Mouse (Mus musculus) G1E (cell line): ENCODE results near the gene Syne3. TPM values are rescaled to one million over a fixed set of nuclear protein-coding genes. Genes with fewer than 3 reads are reported as not detected.

Experiments
- ATAC-seq: 2 replicates; pipeline ENCODE4 v1.8.0; 2016; ENCODE audit warnings: mild to moderate bottlenecking; ENCODE audit not compliant: insufficient number of reproducible peaks, poor library complexity, low FRiP score, severe bottlenecking; ENCODE audit errors: extremely low read depth
- DNase-seq: peaks from one replicate; pipeline ENCODE4 v3.0.0; 2012; ENCODE audit warnings: low spot score
- H3K27me3 ChIP-seq: 2 replicates; pipeline ENCODE4 v1.6.1; 2012; ENCODE audit warnings: mild to moderate bottlenecking, low read length, inconsistent platforms; ENCODE audit not compliant: insufficient read depth
- H3K36me3 ChIP-seq: replicated peaks from 2 replicates; pipeline ENCODE3; 2012; ENCODE audit warnings: mild to moderate bottlenecking, inconsistent platforms
- H3K4me1 ChIP-seq: 2 replicates; pipeline ENCODE4 v1.6.1; 2012; ENCODE audit warnings: low read depth, low read length, inconsistent platforms, mixed read lengths; ENCODE audit not compliant: insufficient read depth
- H3K4me3 ChIP-seq: 2 replicates; pipeline ENCODE4 v1.5.1; 2012; ENCODE audit warnings: low read depth, mild to moderate bottlenecking, inconsistent platforms, low read length, moderate library complexity, mixed read lengths
- H3K9me3 ChIP-seq: replicated peaks from 2 replicates; pipeline ENCODE4 v1.6.1; 2012; ENCODE audit warnings: inconsistent platforms
- CTCF ChIP-seq: IDR thresholded peaks from 2 replicates; pipeline ENCODE4 v1.5.1; 2012; ENCODE audit warnings: low read depth, low read length, inconsistent platforms, mixed read lengths
- GATA1 ChIP-seq: IDR thresholded peaks from 2 replicates; pipeline ENCODE4 v1.6.1; 2012; ENCODE audit warnings: borderline replicate concordance, low read length, inconsistent platforms, mixed read lengths
- GATA2 ChIP-seq: IDR thresholded peaks from 2 replicates; pipeline ENCODE4 v1.6.1; 2012; ENCODE audit warnings: low read depth, low read length, inconsistent platforms, borderline replicate concordance
- POLR2AphosphoS5 ChIP-seq: IDR thresholded peaks from 2 replicates; pipeline ENCODE4 v1.6.1; 2012; ENCODE audit warnings: low read depth, low read length, inconsistent platforms; ENCODE audit not compliant: insufficient replicate concordance
- TAL1 ChIP-seq: conservative IDR thresholded peaks from 2 replicates; pipeline ENCODE4 v1.6.1; 2012; ENCODE audit warnings: low read depth, low read length, inconsistent platforms, mixed read lengths
- polyA plus RNA-seq: library from polyadenylated mRNA; stranded (reverse); fragments of >175 nt; gene quantifications from 2 replicates; pipeline ENCODE4 v1.2.3, GENCODE M21; 2012
- total RNA-seq, 2 experiments: library from RNA; stranded (forward) in 1 of 2; stranded (reverse) in 1 of 2; fragments of 200-1000 nt in 1 of 2; fragments of >200 nt in 1 of 2; fragmentation: Nextera tagmentation in 1 of 2; gene quantifications; 2 replicates each; pipeline ENCODE4 v1.2.3; 2014 to 2017

Gene Syne3
- total and polyA plus RNA-seq, 3 experiments = 21.7 to 31.1 (median 27.9) TPM

DNA sequence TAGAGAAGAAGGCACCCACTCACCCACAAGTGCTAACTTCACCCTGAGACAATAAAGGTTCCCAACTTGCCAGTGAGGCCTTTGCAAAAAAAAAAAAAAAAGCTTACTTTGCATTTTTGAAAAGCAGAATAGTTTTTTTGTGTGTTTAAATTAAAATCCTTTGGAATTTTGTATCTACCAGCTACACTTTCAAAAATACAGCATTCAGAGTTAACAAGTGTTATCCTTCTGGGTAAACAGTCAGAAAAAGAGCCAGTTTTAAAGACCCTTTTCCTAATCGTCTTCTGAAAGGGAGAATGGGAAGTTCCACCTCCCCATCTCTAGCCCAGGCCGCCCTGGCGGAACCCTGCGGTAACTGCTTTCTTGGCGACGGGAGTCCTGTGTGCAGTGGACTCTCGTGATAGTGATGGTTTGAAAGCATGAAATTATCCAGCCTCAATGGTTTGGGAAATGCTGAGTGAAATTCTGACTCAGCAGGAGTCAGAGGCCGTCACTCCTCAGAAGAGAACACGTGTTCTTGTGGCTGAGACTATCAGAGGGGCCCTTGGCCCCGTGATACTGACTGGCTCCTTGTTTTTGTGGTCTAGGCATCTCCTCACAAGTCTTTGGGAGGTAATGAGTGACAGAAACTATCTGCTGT is 16.5 kb upstream of the Syne3 start:
- TF ChIP-seq GATA1 (no peak), CTCF (peak; percentile 63), POLR2AphosphoS5 (no peak), TAL1 (no peak)
- H3K4me3 ChIP-seq = peak overlapping the region; percentile 33; the same call in 1 of the 2 replicates
- H3K4me1 ChIP-seq = peaks cover 88% of the 10 kb centered on the region
- peaks cover 49% of the 10 kb centered on the region for H3K36me3 ChIP-seq
- H3K9me3 ChIP-seq = peaks cover 15% of the 10 kb centered on the region
- peak; percentile 56 for ATAC-seq
- DNase-seq = peak; percentile 74
- H3K27me3 ChIP-seq = no peaks in the 10 kb centered on the region

DNA sequence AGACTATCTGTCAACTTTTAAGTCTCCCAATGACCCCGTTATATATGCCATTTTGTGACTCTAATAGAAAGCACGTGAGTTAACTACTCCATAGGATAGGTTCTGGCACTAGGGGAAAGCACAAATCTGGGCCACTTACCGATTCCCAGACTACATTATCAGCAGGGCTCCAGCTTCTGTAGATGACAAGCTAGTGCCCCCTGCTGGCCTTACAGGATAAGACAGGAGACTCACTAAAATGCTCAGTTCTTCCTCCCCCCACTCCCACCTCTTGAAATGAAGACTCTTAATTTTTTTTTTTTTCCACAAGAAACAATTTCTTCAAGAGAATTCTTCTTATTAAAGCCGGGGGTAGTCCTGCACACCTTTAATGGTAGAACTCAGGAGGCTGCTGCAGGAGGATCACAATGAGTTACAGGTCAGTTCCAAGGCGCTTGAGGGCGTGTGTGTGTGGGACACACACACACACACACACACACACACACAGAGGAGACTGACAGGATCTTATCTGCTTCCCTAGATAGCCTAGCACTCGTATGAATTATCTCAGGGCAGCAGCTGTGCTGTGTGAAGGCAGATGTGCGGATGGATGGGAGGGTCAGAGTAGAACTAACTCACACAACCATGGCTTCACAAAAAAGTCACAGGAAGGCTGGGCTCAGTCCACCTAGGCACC is 15.8 kb upstream of the Syne3 start:
- Histone ChIP-seq H3K9me3 (peaks cover 15% of the 10 kb centered on the region), H3K27me3 (no peaks in the 10 kb centered on the region), H3K36me3 (peaks cover 42% of the 10 kb centered on the region), H3K4me3 (peak overlapping the region; percentile 33; the same call in 1 of the 2 replicates), H3K4me1 (peaks cover 88% of the 10 kb centered on the region)
- peak; percentile 90 for TF ChIP-seq GATA2
- TF ChIP-seq CTCF = peak; percentile 68
- no peak for TF ChIP-seq POLR2AphosphoS5
- no peak for TF ChIP-seq GATA1
- peak; percentile 99 for TF ChIP-seq TAL1
- ATAC-seq (peak; percentile 64), DNase-seq (peak; percentile 69)

DNA sequence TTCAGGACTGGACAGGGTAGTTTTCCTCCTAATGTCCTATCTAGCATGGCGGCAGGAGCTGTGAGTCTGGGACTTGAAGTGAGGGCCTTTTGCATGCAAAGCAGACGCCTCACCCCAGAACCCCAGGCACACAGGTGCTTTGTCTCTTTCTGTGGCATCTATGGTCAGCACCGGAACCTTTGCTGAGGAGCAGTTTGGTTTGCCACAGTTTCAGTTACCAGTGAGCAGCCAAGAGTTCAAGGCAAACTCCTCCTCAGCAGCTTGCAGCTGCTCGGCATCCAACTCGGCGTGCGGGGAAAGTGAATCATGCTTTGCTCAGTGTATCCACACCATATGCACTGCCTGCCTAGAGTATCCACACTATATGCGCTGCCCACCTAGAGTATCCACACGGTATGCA is 13.2 kb upstream of the Syne3 start:
- Histone ChIP-seq H3K27me3 (no peaks in the 10 kb centered on the region), H3K4me3 (peak overlapping the region; percentile 63; the same call in 1 of the 2 replicates), H3K4me1 (peaks cover 86% of the 10 kb centered on the region), H3K9me3 (peaks cover 15% of the 10 kb centered on the region), H3K36me3 (peaks cover 18% of the 10 kb centered on the region)
- no peak for ATAC-seq
- DNase-seq = no peak
- TF ChIP-seq CTCF (no peak), GATA2 (no peak), TAL1 (no peak)

DNA sequence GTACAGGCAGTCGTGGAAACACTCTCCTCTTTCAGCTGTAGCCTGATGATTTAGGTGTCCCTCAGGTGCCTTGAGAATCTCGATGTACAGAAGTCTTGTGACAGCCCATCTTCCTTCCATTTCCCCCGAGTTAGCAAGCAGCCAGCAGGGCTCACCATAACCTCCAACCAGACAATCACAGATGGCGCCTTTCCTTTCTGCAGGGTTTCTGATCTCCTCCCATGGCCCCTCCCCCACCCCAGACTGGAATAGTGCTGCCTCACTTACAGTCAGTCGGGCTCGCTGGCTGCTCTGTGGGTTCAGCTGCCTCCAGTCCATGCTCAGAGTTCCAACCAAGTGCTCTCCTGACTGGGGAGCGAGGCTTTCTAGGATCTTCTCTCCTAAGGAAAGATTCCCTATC is 12.5 kb upstream of the Syne3 start:
- ATAC-seq = no peak
- TF ChIP-seq GATA1 = no peak
- no peak for TF ChIP-seq TAL1
- TF ChIP-seq POLR2AphosphoS5 = no peak
- TF ChIP-seq GATA2 = no peak
- no peak for TF ChIP-seq CTCF
- H3K27me3 ChIP-seq = no peaks in the 10 kb centered on the region
- peaks cover 87% of the 10 kb centered on the region for H3K4me1 ChIP-seq
- H3K4me3 ChIP-seq = peak overlapping the region; percentile 63; the same call in 1 of the 2 replicates
- DNase-seq = no peak
- H3K9me3 ChIP-seq = peaks cover 15% of the 10 kb centered on the region
- H3K36me3 ChIP-seq = peaks cover 18% of the 10 kb centered on the region

DNA sequence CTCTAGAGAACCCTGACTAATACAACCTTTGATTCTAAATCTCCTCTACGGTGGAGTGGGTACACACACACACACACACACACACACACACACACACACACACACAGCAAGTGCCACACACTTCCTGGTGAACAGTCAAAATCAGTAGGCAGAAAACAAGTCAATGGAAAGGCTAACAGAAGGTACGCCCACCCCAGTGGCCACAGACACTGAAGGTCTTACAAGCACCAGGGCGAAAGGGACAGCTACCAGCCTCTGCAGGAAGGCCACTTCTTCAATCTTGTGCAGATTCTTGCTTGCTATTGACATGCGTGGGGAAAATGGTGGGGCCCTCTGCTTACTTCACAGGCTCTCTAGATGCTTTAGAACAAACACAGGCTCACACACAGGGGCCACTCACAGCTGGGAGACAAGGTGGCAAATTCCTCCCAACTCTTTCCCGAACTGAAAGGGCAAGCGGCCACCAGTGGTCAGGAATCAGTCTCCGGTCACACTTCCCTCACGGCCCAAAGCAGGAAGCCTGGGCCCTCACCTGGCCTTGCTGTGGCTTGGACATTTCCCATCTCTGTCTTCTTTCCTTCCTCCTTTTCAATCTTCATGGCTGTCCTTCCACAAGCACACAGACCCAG is 11.9 kb upstream of the Syne3 start:
- no peak for DNase-seq
- Histone ChIP-seq H3K36me3 (peaks cover 18% of the 10 kb centered on the region), H3K27me3 (no peaks in the 10 kb centered on the region), H3K4me1 (peaks cover 91% of the 10 kb centered on the region), H3K9me3 (peaks cover 15% of the 10 kb centered on the region), H3K4me3 (peak overlapping the region; percentile 63; the same call in 1 of the 2 replicates)
- TF ChIP-seq POLR2AphosphoS5 = no peak
- ATAC-seq = no peak

DNA sequence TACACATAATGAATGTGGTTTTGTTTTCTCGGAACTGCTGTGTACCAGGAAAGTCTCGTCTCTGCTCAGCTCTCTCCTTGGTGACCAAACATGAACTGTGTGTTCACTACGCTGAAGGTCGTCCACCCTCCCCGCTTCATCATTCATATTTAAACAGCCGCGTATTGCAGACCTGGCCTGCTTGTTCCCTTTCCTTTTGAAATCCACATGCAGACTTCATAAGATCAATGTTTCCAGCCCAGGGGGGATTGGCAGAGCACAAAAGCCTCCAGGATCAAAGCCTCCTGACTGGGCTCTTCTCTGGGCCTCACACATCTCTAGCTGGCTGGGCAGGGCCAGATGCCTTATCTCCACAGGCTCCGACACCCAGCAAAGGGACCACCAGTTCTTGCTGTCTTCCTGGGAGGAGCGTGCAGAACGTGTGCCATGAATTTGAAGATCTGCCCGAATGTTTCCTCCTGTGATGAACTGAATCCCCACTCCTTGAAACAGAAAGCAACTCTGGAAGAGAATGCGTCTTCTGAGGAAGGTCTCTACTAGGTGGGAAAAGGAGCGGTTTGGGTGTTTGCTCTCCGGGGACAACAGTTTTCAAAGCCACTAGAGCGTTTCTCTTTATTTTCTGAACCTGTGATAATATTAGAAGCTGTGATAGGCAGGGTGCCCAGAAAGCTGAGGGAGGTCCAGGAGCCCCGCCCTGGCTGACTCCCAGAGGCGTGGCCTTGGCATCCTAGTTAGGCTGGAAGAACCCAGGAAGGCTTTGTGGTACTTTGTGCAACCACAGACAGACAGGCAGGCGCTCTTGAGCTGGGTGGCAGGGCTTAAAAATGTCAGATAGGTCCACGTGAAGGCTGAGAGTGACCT is 10.0 kb upstream of the Syne3 start:
- peaks cover 82% of the 10 kb centered on the region for H3K4me1 ChIP-seq
- DNase-seq = peak; percentile 86
- peaks cover 15% of the 10 kb centered on the region for H3K9me3 ChIP-seq

More for the DNA sequence above, 10.0 kb upstream of the Syne3 start:
- peak; percentile 82 for ATAC-seq
- TF ChIP-seq CTCF (no peak), TAL1 (peak; percentile 24)
- H3K4me3 ChIP-seq = peak overlapping the region; percentile 62
- no peaks in the 10 kb centered on the region for H3K27me3 ChIP-seq
- H3K36me3 ChIP-seq = peaks cover 17% of the 10 kb centered on the region
